Mouse (Mus musculus) cortical plate, adult 2 months (tissue): ENCODE data around the gene Nfrkb. TPM values are rescaled to one million over a fixed set of nuclear protein-coding genes. Genes with fewer than 3 reads are reported as not detected.

ENCODE experiments used
- H3K27ac ChIP-seq: fragments of 200-500 bp; 2 replicates; pipeline ENCODE4 v1.5.1; 2012; ENCODE audit warnings: low read length, control low read depth, inconsistent platforms; ENCODE audit not compliant: insufficient read depth
- H3K4me1 ChIP-seq: fragments of 200-500 bp; 2 replicates; pipeline ENCODE4 v1.6.1; 2011; ENCODE audit warnings: low read length; ENCODE audit not compliant: control insufficient read depth, insufficient read depth
- H3K4me3 ChIP-seq: fragments of 200-500 bp; 2 replicates; pipeline ENCODE4 v1.5.1; 2011; ENCODE audit warnings: mild to moderate bottlenecking, low read length, control low read depth; ENCODE audit not compliant: insufficient read depth
- CTCF ChIP-seq: fragments of 200-500 bp; IDR thresholded peaks from 2 replicates; pipeline ENCODE4 v1.5.1; 2011; ENCODE audit warnings: mild to moderate bottlenecking, control low read depth, low read length; ENCODE audit not compliant: insufficient read depth; ENCODE audit errors: extremely low read depth
- POLR2A ChIP-seq: fragments of 200-500 bp; IDR thresholded peaks from 2 replicates; pipeline ENCODE4 v1.6.1; 2011; ENCODE audit warnings: mild to moderate bottlenecking, low read length, control low read depth; ENCODE audit not compliant: insufficient read depth; ENCODE audit errors: extremely low read depth
- polyA plus RNA-seq: library from polyadenylated mRNA; depleted of rRNA; stranded (reverse); fragments of >200 nt; gene quantifications from 2 replicates; pipeline ENCODE4 v1.2.3, GENCODE M21; 2012; rRNA removed

Gene Nfrkb
- polyA plus RNA-seq: 26.9 and 28.4 TPM in 2 replicates

GRCm38 (mm10) chr9:31385947-31386354 lies at the start of gene Nfrkb:
Gene Nfrkb (plus strand): TSS chr9:31386192.
- Histone ChIP-seq H3K4me3 (peak within 1 kb of the TSS; percentile 75), H3K4me1 (peaks cover 5% of the 10 kb centered on the region), H3K27ac (peak within 1 kb of the TSS; percentile 54; the same call in 1 of the 2 replicates)
- TF ChIP-seq POLR2A: peak; percentile 93
- no peak for TF ChIP-seq CTCF

DNA sequence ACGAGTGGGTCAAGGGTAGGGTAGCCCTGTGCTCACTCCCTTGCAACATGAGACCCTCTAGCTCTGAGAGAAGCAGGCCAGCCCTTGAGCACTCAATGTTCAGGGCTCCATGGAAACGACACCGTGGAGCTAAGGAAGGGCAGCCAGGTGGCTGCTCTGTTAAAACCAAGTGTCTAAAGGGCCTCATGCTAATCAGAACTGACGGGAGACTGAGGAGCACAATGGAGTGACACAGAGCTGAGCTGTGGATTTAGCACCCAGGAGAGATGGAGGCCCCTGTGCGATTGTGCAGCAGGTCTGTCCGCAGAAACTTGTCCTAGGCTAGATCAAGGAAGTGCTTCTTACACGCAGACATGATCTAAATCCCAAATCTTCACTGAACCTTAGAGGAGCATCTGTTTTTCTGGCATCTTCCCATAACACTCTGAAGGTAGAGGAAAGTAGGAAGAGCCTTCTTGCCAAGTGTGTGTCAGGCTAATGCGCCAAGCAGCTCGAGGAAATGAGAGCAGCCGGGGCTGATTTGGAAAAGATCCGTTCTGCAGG lies 41.6 kb upstream of the Nfrkb start:
- Histone ChIP-seq H3K4me1 (no peaks in the 10 kb centered on the region), H3K4me3 (no peak overlapping the region), H3K27ac (no peak overlapping the region)
- no peak for TF ChIP-seq POLR2A
- TF ChIP-seq CTCF: no peak

DNA sequence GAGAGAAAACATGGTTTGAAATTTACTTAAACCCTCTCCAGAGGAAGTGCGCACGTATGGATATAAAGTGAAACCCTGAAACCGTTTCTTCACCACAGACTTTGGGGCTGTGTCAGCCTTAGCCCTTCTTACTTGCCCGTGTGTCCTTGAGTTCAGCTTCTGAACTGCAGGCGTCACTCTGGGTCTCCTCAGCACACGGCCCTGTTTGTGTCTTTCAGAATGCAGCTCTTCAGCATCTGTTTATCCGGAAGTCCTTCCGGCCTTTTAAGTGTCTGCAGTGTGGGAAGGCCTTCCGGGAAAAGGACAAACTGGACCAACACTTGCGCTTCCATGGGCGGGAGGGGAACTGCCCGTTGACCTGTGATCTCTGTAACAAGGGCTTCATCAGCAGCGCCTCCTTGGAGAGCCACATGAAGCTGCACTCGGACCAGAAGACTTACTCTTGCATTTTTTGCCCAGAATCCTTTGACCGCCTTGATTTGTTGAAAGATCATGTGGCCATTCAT lies 39.4 kb upstream of the Nfrkb start:
- H3K4me3 ChIP-seq: no peak overlapping the region
- no peaks in the 10 kb centered on the region for H3K4me1 ChIP-seq
- H3K27ac ChIP-seq: no peak overlapping the region
- no peak for TF ChIP-seq POLR2A
- no peak for TF ChIP-seq CTCF

DNA sequence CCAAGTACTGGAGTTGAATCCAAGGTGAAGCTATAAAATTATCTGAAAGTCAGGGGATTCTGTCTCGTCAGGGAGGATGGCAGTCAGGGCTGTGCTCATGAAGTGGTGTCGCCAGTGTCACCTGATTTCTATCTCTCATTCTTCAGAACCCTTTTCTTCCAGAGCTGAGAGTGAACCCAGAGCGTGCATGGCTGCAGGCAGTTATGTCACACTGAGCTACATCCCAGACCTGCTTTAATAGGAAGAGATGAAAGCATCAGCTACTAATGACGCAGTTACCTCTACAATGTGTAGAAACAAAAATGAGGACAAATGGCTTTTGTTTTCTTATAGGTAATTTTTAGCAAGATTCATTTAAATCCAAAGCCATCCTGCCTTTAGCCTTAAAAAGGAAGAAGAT lies 37.5 kb upstream of the Nfrkb start:
- H3K4me1 ChIP-seq: no peaks in the 10 kb centered on the region
- H3K27ac ChIP-seq: no peak overlapping the region
- TF ChIP-seq CTCF: no peak
- TF ChIP-seq POLR2A: no peak
- H3K4me3 ChIP-seq: no peak overlapping the region

DNA sequence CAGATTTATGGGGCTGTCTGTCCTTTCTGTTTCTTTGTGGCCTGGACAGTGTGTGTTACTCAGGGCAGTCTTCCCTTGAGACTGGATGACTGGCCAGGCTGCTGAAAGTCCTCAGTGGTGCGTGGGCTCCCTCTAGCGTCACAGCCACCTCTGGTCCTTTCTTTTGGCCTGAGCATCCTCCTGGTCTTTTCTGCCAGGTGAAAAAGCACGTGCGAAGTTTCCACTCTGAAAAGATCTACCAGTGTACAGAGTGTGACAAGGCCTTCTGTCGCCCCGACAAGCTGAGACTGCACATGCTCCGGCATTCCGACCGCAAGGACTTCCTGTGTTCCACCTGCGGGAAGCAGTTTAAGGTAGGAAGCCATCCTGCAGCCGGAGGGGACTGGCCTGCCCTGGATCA lies 37.1 kb upstream of the Nfrkb start:
- TF ChIP-seq CTCF (peak; percentile 94), POLR2A (no peak)
- H3K4me1 ChIP-seq: no peaks in the 10 kb centered on the region
- H3K27ac ChIP-seq: no peak overlapping the region
- H3K4me3 ChIP-seq: no peak overlapping the region

GRCm38 (mm10) chr9:31352716-31353115 lies 33.3 kb upstream of the Nfrkb start:
- TF ChIP-seq POLR2A (no peak), CTCF (no peak)
- Histone ChIP-seq H3K4me3 (no peak overlapping the region), H3K4me1 (no peaks in the 10 kb centered on the region)

GRCm38 (mm10) chr9:31353518-31353917 lies 32.5 kb upstream of the Nfrkb start:
- no peak overlapping the region for H3K4me3 ChIP-seq
- no peaks in the 10 kb centered on the region for H3K4me1 ChIP-seq
- TF ChIP-seq CTCF (no peak), POLR2A (no peak)
- no peak overlapping the region for H3K27ac ChIP-seq

More at GRCm38 (mm10) chr9:31352716-31353115, 33.3 kb upstream of the Nfrkb start:
- no peak overlapping the region for H3K27ac ChIP-seq

DNA sequence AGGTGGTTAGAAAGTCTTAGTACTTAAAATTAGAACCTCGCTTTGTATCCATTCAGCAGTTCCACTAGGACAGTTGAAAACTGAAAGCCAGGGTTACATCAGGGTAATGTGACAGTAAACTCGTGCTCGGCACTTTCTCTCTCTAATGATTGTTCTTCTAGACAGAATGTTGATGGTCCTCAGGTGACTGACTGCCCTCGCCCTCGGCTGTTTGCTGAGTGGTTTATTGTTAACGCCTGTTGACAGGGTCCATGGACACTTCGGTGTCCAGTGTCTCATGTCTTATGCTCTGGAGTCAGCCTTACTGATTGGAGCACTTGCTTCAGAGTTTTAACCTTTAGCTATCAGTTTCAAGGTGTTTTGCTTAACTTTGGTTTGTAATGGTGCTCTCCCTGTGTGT lies 31.9 kb upstream of the Nfrkb start:
- TF ChIP-seq CTCF: no peak
- TF ChIP-seq POLR2A: no peak

DNA sequence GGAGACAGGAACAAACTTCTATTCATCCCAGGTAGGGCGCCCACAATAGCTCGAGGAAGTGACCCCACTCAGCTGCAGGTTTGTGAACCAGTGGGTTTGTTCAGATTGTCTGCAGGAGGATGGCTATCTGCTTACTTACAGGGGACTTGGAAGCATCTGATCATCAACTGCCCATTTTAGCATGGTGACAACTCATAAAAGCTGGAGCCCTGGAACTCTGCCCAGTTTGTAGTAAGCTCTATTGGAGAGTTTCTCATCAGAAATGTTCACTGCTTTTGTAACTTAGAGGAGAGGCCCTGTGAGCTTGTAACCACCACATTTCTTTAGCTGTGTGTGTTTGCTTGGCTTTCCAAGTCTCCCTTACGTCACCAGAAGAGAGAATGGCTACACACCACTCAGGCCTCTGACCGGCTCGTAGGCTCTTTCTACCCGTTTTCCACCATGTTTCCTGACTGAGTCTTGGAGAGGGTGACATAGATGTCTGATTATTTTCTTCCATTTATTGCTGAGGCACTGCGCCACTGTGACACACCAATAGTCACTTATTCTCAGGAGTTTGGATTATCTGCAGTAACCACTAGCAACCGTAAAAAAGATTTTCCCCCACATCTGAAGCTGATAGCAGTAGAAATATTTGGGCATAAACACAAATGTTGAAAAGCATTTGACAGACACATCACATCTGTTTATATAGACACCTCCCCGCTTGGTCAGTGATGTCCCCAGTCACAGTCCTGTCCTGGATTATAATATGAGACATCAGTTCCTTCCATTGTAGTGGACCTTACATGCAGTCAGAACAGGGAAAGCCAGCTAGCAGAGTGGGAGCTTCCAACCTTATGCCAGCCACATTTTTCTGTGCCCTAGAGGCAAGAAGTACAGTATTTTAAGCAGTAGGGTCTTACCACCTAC lies 22.0 kb upstream of the Nfrkb start:
- Histone ChIP-seq H3K4me1 (no peaks in the 10 kb centered on the region; the same call in 1 of the 2 replicates), H3K4me3 (no peak overlapping the region), H3K27ac (no peak overlapping the region)
- no peak for TF ChIP-seq POLR2A
- no peak for TF ChIP-seq CTCF

More for the DNA sequence above, 31.9 kb upstream of the Nfrkb start:
- Histone ChIP-seq H3K27ac (no peak overlapping the region), H3K4me1 (no peaks in the 10 kb centered on the region), H3K4me3 (no peak overlapping the region)
